Mouse (Mus musculus): Measurements from ENCODE around the gene Sdhb.

Gene Sdhb

DNA sequence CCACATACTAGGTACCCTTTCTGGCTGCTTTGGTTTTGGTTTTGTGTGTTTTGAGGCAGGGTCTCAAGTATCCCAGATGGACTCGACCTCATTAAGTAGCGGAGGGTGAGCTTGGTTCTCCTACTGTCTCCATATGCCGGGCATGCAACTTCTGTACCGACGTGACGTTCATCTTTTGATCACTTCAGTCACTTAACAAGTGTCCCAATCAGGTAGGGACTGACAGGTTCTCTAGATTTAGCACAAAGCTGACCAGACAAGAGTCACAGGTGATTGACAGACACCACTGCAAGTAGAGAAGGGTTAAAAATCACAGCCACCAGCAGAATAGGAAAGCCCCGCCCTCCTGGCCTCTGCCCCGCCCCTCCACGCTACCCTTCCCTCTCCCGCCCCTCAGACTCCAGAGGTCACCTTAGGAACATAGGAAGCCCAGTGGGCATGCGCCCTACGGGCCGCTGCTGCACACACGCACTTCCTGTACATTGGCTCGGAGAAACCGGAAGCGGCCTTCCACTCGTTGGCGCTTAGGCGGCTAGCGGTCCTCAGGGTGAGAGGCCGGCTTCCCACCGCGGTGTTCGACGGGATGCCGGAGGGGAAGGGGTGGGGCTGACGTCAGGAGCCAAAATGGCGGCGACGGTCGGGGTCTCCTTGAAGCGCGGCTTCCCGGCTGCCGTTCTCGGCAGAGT, at the start of gene Sdhb:
Gene Sdhb (plus strand): TSS at position 423 of the 686 bp plus-strand sequence.
- DNase-seq = peak; percentile 95 to 97

DNA sequence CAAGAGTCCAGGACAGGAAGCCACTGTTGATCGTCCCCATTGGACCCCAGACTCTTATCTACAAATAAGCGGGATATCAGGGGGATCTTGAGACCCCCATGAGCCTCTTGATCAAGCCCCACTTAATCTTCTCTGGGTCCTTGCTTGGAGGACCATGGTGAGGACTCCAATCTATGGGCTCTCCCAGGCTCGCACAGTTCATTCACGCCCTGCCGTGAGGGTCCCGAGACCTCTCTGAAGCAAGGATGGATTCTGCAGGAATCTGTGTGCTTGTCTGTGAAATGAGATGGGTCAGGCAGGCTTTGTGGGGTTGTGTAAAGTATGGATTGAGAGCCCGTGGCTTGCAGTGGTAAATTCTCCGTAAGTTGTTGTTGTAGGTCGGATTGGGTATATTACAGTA, 49.6 kb upstream of the Sdhb start:
- DNase-seq = no peak

DNA sequence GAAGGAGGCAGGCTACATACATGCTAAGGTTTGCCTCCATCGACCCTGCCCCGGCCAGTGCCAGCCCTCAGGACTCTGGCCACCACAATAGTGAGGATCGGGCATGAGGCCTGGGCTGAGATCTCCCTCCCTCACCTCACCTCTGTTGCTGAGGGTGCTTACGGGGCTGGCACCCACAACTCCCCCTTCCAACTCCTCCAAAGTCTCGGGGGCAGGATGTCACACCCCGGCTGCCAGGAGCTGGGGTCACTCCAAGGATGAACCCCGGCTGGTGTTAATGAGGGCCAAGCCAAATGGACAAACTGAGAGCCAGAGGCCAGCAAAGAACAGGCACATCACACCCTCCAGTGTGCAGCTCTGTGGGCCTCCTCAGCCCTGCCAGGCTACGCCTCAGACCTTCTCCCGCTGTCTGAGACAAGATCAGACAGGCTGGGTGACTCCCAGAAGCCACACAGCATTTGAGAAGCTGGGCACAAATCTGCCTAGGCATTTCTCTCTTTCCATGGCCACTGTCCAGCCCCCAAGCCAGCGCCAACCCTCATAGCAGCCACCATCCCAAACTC, 48.7 kb upstream of the Sdhb start:
- DNase-seq = no peak

DNA sequence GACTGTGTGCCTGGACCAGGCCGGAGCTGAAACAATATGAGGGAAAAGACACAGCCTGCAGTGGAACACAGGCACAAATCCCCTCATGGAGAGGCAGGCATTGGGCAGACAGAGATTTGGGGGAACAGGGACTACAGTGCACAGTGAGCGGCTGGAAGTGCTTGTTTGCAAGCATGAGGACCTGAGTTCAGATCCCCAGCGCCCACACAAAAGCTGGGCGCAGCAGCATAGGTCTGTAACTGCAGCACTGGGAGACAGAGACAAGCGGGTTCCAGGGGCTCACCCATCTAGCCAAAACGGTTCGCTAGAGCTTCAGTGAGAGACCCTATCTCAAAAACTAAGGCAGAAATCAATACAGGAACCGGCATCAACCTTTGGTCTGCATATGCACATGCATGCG, 47.4 kb upstream of the Sdhb start:
- no peak for DNase-seq

DNA sequence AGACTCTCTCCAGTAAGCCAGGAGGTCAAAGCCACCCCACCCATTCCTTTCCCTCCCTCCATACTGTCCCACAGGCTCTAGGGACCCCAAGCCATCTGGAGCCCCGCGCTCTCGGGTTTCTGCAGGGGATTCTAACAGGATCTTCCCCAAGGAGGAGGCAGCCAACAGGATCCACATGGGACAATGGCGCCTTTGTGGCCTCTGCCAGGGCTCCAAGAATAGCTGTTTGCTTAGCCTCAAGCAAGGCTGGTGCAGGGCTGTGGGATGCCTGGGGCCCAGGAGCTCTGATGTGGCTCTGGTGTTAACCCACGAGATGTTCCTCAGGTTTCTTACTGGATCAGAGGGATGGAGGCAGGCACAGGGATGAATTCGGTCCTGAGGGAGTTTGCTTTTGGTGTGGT, 46.3 kb upstream of the Sdhb start:
- no peak for DNase-seq

DNA sequence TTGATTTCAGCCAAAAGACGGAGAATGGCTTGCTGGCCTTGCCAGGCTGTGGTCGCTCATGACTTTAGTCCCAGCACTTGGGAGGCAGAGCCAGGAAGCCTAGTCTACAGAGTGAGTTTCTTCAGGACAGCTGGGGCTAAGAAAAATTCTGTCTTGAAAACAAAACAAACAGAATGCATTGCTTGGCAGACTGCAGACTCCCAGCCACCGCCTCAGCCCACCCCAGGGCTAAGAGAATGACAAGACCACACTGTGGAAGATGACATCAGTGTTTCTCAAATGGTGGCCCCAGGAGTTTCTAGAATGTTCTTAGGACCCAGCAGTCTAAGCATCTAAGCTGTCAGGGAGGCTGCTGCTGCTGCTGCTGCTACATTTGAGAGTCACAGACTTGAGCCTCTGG, 45.8 kb upstream of the Sdhb start:
- no peak for DNase-seq

DNA sequence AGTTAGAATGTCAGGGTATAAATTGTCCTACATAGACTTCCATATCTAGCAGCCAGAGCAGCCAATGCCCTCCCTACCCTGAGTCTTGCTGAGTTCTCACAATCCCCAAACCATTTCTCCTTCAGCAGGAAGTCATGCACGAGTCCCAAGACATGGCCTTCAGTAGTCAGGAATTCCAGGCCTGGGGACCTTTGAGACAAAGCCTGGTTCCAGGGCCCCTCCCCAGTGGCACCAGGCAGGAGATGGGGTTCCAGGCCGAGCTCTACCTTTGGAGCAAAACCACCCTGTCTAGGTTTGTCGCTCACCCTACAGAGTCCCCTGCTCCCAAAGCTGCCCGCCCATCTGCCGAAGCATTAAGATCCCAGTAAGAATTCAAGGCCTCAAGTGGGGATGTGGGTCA, 44.7 kb upstream of the Sdhb start:
- no peak for DNase-seq

DNA sequence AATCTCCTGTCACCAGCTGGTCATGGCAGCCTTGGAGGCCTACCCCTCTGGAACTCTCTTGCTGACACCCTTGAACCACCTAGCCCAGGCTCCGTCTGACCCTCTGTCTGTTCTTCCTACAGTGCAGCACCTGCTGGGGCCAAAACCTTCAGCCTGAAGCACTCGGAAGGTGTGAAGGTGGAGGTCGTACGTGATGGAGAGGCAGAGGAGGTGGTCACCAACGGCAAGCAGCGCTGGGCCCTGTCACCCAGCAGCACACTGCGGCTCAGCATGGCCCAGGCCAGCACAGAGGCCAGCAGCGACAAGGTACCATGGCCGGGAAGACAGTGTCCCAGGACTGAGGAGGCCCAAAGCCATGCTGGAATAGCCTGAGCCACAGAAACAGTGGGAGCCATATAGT, 43.6 kb upstream of the Sdhb start:
- no peak for DNase-seq

DNA sequence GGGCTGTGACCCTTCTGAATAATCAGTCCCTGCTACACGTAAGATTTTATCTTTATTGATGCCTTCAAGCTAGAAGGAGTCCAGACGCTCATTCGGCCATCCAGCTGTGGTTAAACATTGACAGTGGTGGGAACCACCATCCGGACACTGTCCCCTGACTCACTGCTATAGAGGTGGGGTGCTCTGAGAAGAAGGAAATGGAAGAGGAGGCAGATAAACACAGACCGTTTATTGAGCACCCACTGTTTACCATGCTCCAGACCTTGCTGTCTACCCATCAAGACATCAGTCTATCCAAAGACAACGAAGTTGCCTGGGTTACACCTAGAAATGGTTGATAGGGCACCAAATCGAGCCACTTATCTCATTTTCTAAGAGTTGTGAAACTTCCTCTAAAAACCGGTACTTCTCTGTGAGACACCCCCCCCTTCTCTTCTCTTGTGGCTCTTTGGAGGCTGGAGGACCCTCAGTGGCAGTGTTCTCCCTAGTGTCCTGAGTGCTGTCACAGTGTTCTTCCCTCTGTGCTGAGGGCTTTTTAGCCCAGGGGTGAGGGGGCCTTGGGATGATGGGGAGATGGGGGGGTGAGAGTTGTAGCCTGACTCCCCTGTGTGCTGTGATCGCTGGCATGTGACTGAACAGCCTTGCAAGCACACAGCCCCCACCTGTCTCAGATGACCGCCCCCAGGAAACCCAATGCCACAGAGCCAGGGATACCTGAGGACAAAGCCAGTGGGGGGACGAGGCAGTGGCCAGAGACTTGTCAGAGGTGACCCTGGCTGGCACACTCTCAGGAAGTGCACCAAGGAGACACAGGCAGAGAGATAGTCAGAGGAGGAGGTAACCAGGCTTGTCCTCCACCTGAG, 40.8 kb upstream of the Sdhb start:
- DNase-seq = no peak

DNA sequence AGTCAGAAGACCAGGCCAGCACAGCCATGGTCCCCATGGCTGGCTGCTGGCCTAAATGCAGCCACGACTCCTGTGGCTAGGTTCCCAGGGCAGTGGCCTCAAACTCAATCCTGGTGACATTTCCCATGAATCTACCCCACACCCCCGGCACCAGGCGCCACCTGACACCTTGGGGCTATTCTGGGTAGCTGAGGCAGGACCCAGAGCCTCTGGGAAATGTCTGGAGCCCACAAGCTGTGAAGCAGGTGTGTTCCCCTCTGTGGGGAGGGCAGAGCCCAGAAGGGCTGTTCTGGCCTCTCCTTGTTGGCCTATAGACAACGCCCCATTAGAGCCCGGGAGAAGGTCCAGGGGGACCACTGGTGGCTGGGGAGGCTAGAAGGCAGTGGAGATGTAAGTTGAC, 38.5 kb upstream of the Sdhb start:
- DNase-seq = no peak

DNA sequence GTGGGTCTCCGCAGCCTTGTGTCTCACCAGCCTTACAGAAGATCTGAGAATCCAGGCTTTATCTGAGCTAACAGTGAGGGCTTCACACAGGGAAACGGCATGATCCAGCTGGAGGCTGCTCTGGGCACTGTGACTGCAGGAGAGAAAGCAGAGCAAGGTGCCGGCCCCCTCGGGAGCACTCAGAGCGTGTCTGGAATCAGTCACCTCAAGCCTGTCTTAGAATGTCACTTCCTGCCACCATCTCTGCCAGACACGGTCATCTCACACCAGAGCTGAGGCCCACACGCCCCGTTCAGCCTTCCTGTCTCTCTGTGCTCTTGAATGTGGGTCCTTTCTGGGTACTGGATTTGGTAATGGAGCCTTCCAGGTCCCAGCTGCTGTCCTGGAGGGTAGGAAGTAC, 35.4 kb upstream of the Sdhb start:
- no peak for DNase-seq

DNA sequence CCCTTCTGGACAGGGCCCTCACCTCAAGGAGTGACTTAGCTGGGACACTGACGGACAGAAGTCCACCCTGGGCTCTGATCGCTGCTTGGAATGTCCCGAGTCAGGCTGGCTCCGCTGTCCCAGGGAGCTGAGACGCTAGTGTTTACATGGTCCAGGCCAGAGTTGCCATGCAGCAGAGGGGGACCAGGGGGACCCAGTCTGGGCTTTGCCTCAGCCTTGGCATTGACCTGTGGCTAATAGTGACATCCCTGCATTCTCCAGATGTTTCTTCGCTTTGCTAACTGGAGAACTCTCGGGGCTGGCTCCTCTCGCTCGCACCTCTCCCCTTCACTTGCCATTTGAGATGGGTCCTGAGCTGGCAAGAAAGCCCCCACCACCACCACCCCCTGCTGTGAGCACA, 32.7 kb upstream of the Sdhb start:
- no peak for DNase-seq

DNA sequence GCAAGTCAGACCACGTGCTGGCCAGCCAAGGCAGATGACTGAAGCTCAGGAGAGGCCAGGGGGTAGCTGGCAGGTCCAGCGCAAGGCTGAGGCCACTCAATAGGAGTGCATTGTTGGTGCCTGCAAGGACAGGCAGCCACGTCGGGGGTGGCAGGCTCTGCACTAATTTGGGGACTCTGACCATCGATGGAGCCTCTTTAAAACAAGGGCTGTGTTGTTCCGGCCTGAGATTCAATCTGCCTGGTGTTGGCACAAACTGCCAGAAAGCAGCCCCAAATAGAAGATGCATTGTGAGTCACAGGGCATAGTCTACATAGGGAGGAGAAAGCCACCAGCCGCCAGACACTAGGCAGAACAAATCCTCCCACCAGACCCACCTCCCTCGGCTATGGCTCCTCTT, 31.3 kb upstream of the Sdhb start:
- DNase-seq = no peak

DNA sequence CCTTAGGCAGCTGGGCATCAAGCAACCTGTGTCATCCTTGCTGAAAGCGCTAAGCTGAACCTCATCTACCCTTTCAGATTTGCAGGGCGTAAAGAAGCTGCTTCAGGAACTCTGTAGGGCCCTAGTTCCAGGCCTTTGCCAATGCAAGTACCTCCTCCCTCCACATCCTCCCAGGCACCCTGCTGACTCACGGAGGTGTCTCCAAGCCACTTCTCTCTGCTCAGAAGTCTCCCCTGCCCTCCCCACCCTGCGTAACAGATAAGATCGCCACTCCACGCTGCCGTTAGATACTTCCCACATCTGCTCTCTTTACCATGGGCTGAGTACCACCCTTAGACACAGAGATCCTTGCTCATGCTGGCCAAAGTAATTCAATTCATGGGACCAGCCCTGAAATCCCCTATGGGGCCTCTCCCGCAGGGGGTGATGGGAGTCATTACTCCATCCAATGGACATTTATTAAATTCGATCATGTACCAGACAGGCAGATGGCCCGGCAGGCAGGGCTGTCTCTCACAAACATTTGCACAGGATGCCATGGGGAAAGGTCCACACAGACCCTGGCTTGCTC, 30.0 kb upstream of the Sdhb start:
- no peak for DNase-seq

DNA sequence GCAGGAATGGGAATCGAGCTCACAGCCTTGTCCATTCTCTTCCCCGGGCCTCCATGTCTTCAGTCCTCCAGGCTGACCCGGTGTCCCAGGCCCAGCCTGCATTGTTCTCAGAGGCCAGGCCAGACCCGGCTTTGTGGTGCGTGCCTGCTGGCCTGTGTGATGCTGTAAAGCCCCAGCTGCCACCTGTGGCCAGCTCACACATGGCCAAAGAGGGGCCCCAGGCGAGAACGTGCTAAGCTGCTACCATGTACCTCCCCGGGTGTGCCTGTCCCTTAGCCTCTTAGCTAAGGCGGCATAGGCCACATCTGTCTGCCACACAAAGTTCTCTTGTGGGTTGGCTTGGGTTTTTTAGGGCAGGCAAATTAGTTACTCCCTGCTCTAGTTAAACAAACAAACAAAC, 25.4 kb upstream of the Sdhb start:
- DNase-seq = no peak

DNA sequence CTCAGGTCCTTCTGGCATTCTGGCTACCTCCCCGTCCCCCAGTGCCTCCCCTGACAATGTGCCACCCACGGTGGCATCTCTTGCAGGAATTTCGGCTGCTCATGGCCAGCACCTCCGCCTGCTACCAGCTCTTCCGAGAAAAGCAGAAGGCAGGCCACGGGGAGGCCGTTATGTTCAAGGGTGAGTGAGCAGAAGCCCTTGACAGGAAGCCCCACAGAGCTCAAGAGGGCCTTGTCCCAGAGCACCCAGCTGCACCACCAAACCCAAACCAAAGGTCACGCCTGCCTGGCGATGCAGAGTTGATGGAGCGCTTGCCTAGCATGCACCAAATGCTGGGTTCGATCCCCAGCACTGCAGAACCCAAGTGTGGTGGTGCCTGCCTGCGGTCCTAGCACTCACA, 16.6 kb upstream of the Sdhb start:
- no peak for DNase-seq

DNA sequence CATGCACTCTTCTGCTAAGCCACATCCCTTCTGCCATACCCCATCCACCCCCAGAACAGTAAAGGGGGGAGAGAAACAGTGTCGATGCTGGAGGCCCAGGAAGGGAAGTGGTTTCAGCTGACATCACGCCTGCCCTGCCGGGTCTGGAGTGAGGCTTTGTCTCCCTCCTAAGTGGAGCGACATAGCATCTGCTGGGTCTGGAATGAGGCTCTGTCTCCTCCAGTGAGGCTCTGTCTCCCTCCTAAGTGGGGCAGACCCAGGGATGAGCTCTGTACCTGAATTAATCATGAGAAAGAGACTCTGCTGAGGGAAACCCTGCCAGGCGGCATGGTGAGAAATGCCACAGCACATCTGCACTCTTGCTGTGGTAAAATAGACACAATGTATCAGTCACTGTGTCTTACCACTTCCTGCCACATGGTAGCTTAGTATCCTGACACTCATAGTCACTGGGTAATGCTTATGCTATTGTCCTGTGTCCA, 16.0 kb upstream of the Sdhb start:
- no peak for DNase-seq

DNA sequence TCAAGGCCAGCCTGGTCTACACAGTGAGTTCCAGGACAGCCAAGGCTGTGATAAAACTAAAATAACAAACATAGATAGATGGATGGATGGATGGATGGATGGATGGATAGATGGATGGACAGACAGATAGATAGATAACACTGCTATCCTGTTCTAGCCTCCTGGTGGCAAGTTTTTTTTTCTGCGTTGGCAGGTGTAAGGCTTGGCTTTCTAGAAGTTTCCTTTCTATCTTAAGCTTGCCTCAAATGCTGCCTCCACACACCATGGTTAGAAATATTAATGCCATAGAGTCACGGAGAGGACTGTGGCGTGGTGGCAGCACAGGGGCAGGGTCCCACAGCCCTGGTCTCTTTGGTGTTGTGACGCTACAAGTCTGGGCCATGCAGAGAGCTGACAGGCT, 15.4 kb upstream of the Sdhb start:
- DNase-seq = no peak

DNA sequence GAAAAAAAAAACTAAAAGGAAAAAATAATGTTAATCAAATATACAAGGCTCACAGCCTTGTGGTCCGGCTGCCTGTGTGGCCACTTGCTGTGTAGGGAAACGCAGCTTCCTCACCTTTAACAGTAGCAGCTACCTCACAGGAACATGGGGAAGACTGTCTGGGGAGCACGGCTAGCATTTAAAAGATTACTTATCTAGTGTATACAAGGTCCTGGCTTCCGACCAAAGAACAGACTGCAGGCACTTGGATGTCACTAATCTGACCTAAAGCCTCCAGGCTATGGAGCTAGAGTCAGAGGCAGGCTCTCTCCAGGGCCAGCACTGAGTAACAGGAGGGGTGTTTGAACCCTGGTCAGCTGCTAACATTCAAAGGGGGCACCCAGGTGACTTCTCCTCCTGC, 15.0 kb upstream of the Sdhb start:
- DNase-seq = no peak

DNA sequence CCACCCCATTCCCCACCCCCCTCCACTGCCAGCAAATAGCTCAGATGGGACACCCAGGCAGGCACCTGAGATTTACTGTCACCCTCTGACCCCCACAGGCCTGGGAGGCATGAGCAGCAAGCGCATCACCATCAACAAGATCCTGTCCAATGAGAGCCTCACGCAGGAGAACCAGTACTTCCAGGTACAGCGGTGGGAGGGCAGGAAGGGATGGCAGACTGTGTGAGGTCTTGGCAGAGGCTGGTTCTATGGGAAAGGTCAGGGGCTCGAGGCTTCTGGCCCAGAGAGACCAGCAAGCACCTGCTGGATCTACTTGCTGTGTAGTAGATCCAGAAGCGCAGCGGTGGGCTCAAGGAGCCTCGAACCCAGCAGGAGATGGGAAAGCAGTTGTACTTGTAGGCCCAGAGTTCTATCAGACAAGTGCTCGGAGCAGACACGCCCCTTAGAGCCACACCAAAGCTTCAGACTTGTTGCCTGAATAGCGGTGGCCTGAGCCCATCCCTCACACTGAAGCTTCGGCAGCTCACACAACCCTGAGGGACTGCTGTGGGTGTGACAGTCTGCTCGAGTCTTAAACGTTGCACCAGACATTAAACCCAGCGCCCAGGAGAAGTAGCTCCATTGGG, 14.3 kb upstream of the Sdhb start:
- DNase-seq = no peak

DNA sequence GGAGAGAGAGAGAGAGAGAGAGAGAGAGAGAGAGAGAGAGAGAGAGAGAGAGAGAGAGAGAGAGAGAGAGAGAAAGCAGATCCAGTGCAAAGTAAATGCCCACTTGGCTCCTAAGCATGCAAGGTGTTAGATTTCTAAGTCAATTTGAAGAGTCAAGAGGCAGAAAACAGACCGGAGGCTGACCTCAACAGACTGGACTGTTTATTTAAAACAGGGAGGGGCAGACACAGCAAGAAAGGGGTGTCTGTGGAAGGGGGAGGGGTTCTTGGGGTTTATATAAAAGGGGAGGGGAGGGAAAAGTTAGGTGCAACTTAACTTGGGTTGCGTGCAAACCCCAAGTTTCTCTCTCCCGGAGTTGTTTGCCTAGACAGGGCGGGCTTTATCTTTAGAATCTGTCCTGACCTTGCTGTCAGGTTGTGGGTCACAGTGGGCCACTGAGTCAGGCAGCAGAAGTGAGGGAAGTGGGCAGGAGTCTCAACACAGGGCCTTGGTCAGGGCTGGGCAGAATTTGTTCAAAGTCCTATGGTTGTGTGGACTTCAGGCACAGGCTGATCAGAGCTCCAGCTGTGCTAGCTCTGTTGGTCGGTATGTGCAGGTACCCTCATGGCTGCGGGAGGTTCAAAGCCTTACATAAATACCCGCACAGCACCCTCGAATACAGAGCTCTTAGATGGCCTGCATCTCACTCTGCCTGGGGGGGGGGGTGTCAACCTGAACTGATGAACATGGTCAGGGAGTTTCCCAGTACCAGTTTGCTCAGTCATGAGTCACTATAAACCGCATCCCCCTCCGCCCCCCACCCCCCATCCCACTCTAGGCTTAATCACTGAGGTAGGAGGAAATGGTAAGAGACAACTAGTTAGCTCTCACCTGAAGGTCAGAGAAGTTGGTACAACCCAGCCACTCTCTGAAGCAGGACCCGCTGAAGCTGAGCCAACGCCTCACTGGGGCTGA, 13.2 kb upstream of the Sdhb start:
- DNase-seq = no peak

DNA sequence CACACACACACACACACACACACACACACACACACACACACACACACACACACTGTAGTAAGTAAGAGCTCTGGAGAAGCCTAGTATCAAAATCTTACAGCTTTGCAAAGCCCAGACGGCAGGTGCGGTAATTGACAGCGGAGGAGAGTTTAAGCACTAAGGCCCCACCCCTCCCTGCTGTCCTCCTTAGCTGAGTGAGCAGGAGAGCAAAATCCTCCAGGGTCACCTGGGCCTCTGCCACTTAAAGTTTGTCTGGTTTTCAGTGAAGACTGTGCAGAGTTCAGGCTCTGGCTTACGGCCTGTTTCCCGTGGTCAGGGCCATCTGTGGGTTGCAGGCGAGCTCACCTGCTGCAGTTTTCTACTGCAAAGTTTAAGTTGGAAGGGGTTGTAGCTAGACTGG, 12.5 kb upstream of the Sdhb start:
- DNase-seq = peak in 1 of 2 experiments; percentile 50
